In genomic region chr7:110915913-110916312, GRCm38 (mm10) we compare ENCODE assay signal across 14 mouse cellular contexts. TPM values are rescaled to one million over a fixed set of nuclear protein-coding genes. Genes with fewer than 3 reads are reported as not detected.
DNase-seq lines count a peak whose midpoint lies in the region; ATAC-seq and TF ChIP-seq lines count a peak whose summit lies in the region.
"Had no signal": no experiment of that assay in that cellular context is flagged by ENCODE, and none has a peak within 500 bp of the region (broad histone marks: within the 10 kb centered on the region; RNA-seq: fewer than 3 reads in every experiment).

No protein-coding gene starts in this region.

- H3K4me3 ChIP-seq in megakaryocyte, embryonic 14.5 days (replicated peaks) = peak overlapping the region; percentile 70
- no peak overlapping the region for H3K4me3 ChIP-seq in intestine, embryonic 16.5 days (ENCODE audit: low read length)
- no peak overlapping the region for H3K4me3 ChIP-seq in liver, postnatal 0 days (ENCODE audit: low read depth, low read length)
- H3K4me3 ChIP-seq: hindbrain, embryonic 13.5 days; limb, embryonic 10.5 days; lung, embryonic 15.5 days; midbrain, embryonic 13.5 days had no signal

- no peak for TF ChIP-seq EP300 in liver, postnatal 0 days (IDR thresholded peaks at IDR 0.05; ENCODE audit: low read depth)

- no peak overlapping the region for H3K4me2 ChIP-seq in intestine, embryonic 16.5 days (ENCODE audit: low read depth, low read length)
- H3K4me2 ChIP-seq in liver, postnatal 0 days (ENCODE audit: low read depth, low read length) = no peak overlapping the region
- H3K4me2 ChIP-seq: hindbrain, embryonic 13.5 days; lung, embryonic 15.5 days; midbrain, embryonic 13.5 days had no signal

- no peak for ATAC-seq in megakaryocyte, adult 5-6 weeks (ENCODE audit: poor library complexity, severe bottlenecking)
- ATAC-seq in intestine, embryonic 16.5 days = peak; percentile 64
- ATAC-seq in liver, postnatal 0 days = no peak
- ATAC-seq: midbrain, embryonic 13.5 days had no signal

- peaks cover 96% of the 10 kb centered on the region for H3K36me3 ChIP-seq in megakaryocyte, embryonic 14.5 days (replicated peaks; ENCODE audit: low read length)
- H3K36me3 ChIP-seq in intestine, embryonic 16.5 days (ENCODE audit: control insufficient read depth, insufficient read depth, low read length) = no peaks in the 10 kb centered on the region
- no peaks in the 10 kb centered on the region for H3K36me3 ChIP-seq in liver, postnatal 0 days (replicated peaks; ENCODE audit: insufficient read depth, low read length)
- H3K36me3 ChIP-seq: hindbrain, embryonic 13.5 days; limb, embryonic 10.5 days; lung, embryonic 15.5 days; midbrain, embryonic 13.5 days had no signal

- H3K9ac ChIP-seq in intestine, embryonic 16.5 days (ENCODE audit: low read depth, low read length) = no peak overlapping the region
- H3K9ac ChIP-seq in liver, postnatal 0 days (replicated peaks) = 0 out of 2 replicates have a peak overlapping the region, but pooled peaks have one; percentile 5
- H3K9ac ChIP-seq: hindbrain, embryonic 13.5 days; lung, embryonic 15.5 days; midbrain, embryonic 13.5 days had no signal

- H3K9me3 ChIP-seq in megakaryocyte, embryonic 14.5 days = no peaks in the 10 kb centered on the region
- H3K9me3 ChIP-seq in intestine, embryonic 16.5 days (ENCODE audit: control insufficient read depth, low read length) = no peaks in the 10 kb centered on the region
- no peaks in the 10 kb centered on the region for H3K9me3 ChIP-seq in liver, postnatal 0 days (ENCODE audit: low read length)
- H3K9me3 ChIP-seq: hindbrain, embryonic 13.5 days; limb, embryonic 10.5 days; lung, embryonic 15.5 days; midbrain, embryonic 13.5 days had no signal

- 49% methylated on average over 7 of the region's 7 CpGs for WGBS in intestine, embryonic 16.5 days
- WGBS in liver, postnatal 0 days (ENCODE audit: insufficient replicate concordance) = 36% methylated on average over 7 of the region's 7 CpGs

- H3K4me1 ChIP-seq in megakaryocyte, embryonic 14.5 days = peaks cover 91% of the 10 kb centered on the region
- peaks cover 18% of the 10 kb centered on the region for H3K4me1 ChIP-seq in intestine, embryonic 16.5 days (ENCODE audit: control insufficient read depth, insufficient read depth, low read length)
- peaks cover 39% of the 10 kb centered on the region for H3K4me1 ChIP-seq in liver, postnatal 0 days (ENCODE audit: insufficient read depth)
- H3K4me1 ChIP-seq: hindbrain, embryonic 13.5 days; midbrain, embryonic 13.5 days had no signal

- H3K27ac ChIP-seq in intestine, embryonic 16.5 days (ENCODE audit: low read length) = peak overlapping the region; percentile 59; the same call in 1 of the 2 replicates
- peak overlapping the region; percentile 52 for H3K27ac ChIP-seq in liver, postnatal 0 days (ENCODE audit: low read depth)
- H3K27ac ChIP-seq: hindbrain, embryonic 13.5 days; limb, embryonic 10.5 days; lung, embryonic 15.5 days; midbrain, embryonic 13.5 days had no signal

- peak; percentile 11 for DNase-seq in kidney, adult 9 months
- DNase-seq in kidney, postnatal 14 days = no peak
- DNase-seq in liver, postnatal 0 days = no peak
- DNase-seq in adrenal gland, adult 8-10 months = no peak
- DNase-seq in gastrocnemius, postnatal 10 days = no peak
- DNase-seq: cerebellum, adult 2 months; kidney, adult 11 months had no signal

- H3K27me3 ChIP-seq in megakaryocyte, embryonic 14.5 days (replicated peaks) = no peaks in the 10 kb centered on the region
- no peaks in the 10 kb centered on the region for H3K27me3 ChIP-seq in intestine, embryonic 16.5 days (replicated peaks; ENCODE audit: control insufficient read depth, insufficient read depth, low read length)
- H3K27me3 ChIP-seq in liver, postnatal 0 days (ENCODE audit: insufficient read depth, low read length) = no peaks in the 10 kb centered on the region
- H3K27me3 ChIP-seq: hindbrain, embryonic 13.5 days; lung, embryonic 15.5 days; midbrain, embryonic 13.5 days had no signal

- TF ChIP-seq CTCF in liver, postnatal 0 days (IDR thresholded peaks at IDR 0.05; ENCODE audit: low read depth) = no peak

RNA-seq across cellular contexts. Expression of gene Lyve1, which starts 52.9 kb away (rescaled TPM):
- polyA plus RNA-seq in megakaryocyte, embryonic 14.5 days (2012; ENCODE audit: insufficient read depth, low replicate concordance) = 1.7 TPM in 1 of 2 replicates, not detected in the other
- 1.1 and 1.2 TPM in 2 replicates for total RNA-seq in megakaryocyte, adult 5-6 weeks (2015)
- 0.92 and 0.98 TPM in 2 replicates for total RNA-seq in megakaryocyte, adult 5-6 weeks (2017)
- polyA plus RNA-seq in intestine, embryonic 16.5 days (2015; fragmentation: Nextera tagmentation; extraction: Ambion mirVana) = 13.8 and 15.1 TPM in 2 replicates
- 37.4 and 45.7 TPM in 2 replicates for polyA plus RNA-seq in liver, postnatal 0 days (2015; fragmentation: Nextera tagmentation; extraction: Ambion mirVana)
- 10 to 100 TPM in 1 of 4 experiments, 1 to 10 TPM in 3; 1.9 to 12.4 (median 7.3) TPM for total RNA-seq in adrenal gland, adult 8-10 months (2022)
- total RNA-seq in gastrocnemius, postnatal 10 days (2021) = 10 to 100 TPM in 1 of 2 experiments, 1 to 10 TPM in 1; 8.4 to 11.5 TPM
